Mouse (Mus musculus): ENCODE measurements at regions not wholly inside any gene's neighbourhood (a gene's known extent, or its start where the extent isn't known, plus 50 kb on each side); places are given as distances from the start of the nearest gene placed in this dataset.

- Histone ChIP-seq H3K4me1 (replicated peaks) (peaks cover 3% of the 10 kb centered on the region; the same call in 1 of the 2 replicates), H3K9me3 (no peaks in the 10 kb centered on the region), H3K36me3 (no peaks in the 10 kb centered on the region), H3K4me3 (no peak overlapping the region), H3K4me2 (no peak overlapping the region), H3K9ac (no peak overlapping the region), H3K27ac (replicated peaks) (no peak overlapping the region), H3K27me3 (0 out of 2 replicates have a peak, but pooled peaks cover 3% of the 10 kb centered on the region)
- 73% methylated on average over 9 of the region's 9 CpGs for WGBS
- ATAC-seq (ENCODE audit: low FRiP score, low read depth), result no peak
Measured at GRCm38 (mm10) chr6:99892204-99892603, 166.0 kb upstream of the Prok2 start.

DNA sequence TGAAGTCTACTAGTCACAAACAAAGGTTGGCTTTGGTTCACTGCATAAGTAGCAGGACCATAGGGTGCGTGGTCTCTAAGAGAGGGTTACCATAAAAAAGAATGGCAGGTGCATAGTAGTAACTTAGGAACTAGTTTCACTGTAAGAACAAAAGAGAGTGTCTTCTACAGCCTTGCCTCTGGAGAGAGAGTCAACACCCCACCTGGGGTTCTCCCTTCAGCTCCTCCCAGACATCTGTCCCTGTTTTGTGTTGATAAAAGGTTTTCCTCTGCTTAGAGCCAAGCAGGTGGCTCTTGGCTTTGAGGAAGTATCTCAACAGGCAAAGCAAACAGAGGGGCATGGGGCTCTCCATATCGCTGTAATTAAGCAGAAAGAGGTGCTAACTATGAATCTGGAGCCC is 165.6 kb upstream of the Prok2 start:
- Histone ChIP-seq H3K27ac (replicated peaks) (no peak overlapping the region), H3K9ac (no peak overlapping the region), H3K36me3 (no peaks in the 10 kb centered on the region), H3K4me3 (no peak overlapping the region), H3K27me3 (no peaks in the 10 kb centered on the region), H3K4me2 (no peak overlapping the region), H3K9me3 (no peaks in the 10 kb centered on the region), H3K4me1 (replicated peaks) (peaks cover 3% of the 10 kb centered on the region; the same call in 1 of the 2 replicates)
- no peak for ATAC-seq (ENCODE audit: low FRiP score, low read depth)
- 58% methylated on average over 2 of the region's 2 CpGs for WGBS

GRCm38 (mm10) chr6:99890805-99891204 is 164.6 kb upstream of the Prok2 start:
- H3K27ac ChIP-seq (replicated peaks), result no peak overlapping the region
- 87% methylated on average over 5 of the region's 5 CpGs for WGBS
- ATAC-seq (ENCODE audit: low FRiP score, low read depth), result no peak
- H3K4me1 ChIP-seq (replicated peaks), result peaks cover 3% of the 10 kb centered on the region; the same call in 1 of the 2 replicates
- no peaks in the 10 kb centered on the region for H3K27me3 ChIP-seq
- H3K4me2 ChIP-seq, result no peak overlapping the region
- no peak overlapping the region for H3K9ac ChIP-seq
- H3K9me3 ChIP-seq, result no peaks in the 10 kb centered on the region
- H3K36me3 ChIP-seq, result no peaks in the 10 kb centered on the region
- no peak overlapping the region for H3K4me3 ChIP-seq

GRCm38 (mm10) chr6:99889055-99889454 is 162.9 kb upstream of the Prok2 start:
- no peak overlapping the region for H3K9ac ChIP-seq
- no peak for ATAC-seq (ENCODE audit: low FRiP score, low read depth)

GRCm38 (mm10) chr6:99887904-99888303 is 161.7 kb upstream of the Prok2 start:
- H3K9me3 ChIP-seq, result no peaks in the 10 kb centered on the region
- H3K4me1 ChIP-seq (replicated peaks), result peaks cover 17% of the 10 kb centered on the region; the same call in 1 of the 2 replicates
- H3K27me3 ChIP-seq, result no peaks in the 10 kb centered on the region
- no peaks in the 10 kb centered on the region for H3K36me3 ChIP-seq
- no peak overlapping the region for H3K9ac ChIP-seq
- no peak for ATAC-seq (ENCODE audit: low FRiP score, low read depth)
- H3K4me2 ChIP-seq, result no peak overlapping the region
- WGBS, result 70% methylated on average over 8 of the region's 8 CpGs
- no peak overlapping the region for H3K27ac ChIP-seq (replicated peaks)
- no peak overlapping the region for H3K4me3 ChIP-seq

More at GRCm38 (mm10) chr6:99889055-99889454, 162.9 kb upstream of the Prok2 start:
- H3K4me1 ChIP-seq (replicated peaks), result peaks cover 11% of the 10 kb centered on the region; the same call in 1 of the 2 replicates
- no peaks in the 10 kb centered on the region for H3K9me3 ChIP-seq
- no peak overlapping the region for H3K4me3 ChIP-seq
- no peaks in the 10 kb centered on the region for H3K27me3 ChIP-seq
- WGBS, result 35% methylated on average over 9 of the region's 9 CpGs
- no peak overlapping the region for H3K4me2 ChIP-seq
- no peak overlapping the region for H3K27ac ChIP-seq (replicated peaks)
- H3K36me3 ChIP-seq, result no peaks in the 10 kb centered on the region

DNA sequence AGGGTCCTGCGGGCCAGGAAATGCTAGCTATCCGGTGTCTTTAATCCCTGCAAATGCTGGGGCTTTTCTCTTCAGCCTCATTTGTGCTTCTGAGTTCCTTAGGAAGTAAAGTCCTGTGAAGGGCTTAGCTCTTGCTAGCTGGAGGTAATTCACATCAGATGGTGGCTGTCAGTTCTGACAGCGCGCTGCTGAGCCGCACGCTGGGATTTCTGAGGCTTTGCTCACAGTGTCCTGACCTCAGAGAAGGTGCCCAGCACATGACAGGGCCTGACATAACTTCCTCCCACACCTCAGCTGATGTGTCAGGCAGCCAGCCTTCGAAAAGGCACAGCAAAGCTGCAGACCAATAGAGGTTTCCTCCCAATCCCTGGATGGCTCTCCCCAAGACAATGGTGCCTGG is 158.6 kb upstream of the Prok2 start:
- no peak overlapping the region for H3K9ac ChIP-seq
- H3K9me3 ChIP-seq, result no peaks in the 10 kb centered on the region
- no peaks in the 10 kb centered on the region for H3K27me3 ChIP-seq
- H3K4me3 ChIP-seq, result no peak overlapping the region
- peaks cover 17% of the 10 kb centered on the region; the same call in 1 of the 2 replicates for H3K4me1 ChIP-seq (replicated peaks)
- no peak for ATAC-seq (ENCODE audit: low FRiP score, low read depth)
- no peak overlapping the region for H3K4me2 ChIP-seq
- no peaks in the 10 kb centered on the region for H3K36me3 ChIP-seq
- H3K27ac ChIP-seq (replicated peaks), result no peak overlapping the region
- 23% methylated on average over 7 of the region's 7 CpGs for whole genome bisulfite sequencing

- no peak for ATAC-seq (ENCODE audit: low FRiP score, low read depth)
- Histone ChIP-seq H3K36me3 (no peaks in the 10 kb centered on the region), H3K4me2 (no peak overlapping the region), H3K9me3 (no peaks in the 10 kb centered on the region), H3K27me3 (no peaks in the 10 kb centered on the region), H3K9ac (no peak overlapping the region), H3K4me3 (no peak overlapping the region), H3K4me1 (replicated peaks) (peaks cover 16% of the 10 kb centered on the region; the same call in 1 of the 2 replicates), H3K27ac (replicated peaks) (no peak overlapping the region)
- 80% methylated on average over 3 of the region's 3 CpGs for WGBS
Measured at GRCm38 (mm10) chr6:99884054-99884453, 157.9 kb upstream of the Prok2 start.

DNA sequence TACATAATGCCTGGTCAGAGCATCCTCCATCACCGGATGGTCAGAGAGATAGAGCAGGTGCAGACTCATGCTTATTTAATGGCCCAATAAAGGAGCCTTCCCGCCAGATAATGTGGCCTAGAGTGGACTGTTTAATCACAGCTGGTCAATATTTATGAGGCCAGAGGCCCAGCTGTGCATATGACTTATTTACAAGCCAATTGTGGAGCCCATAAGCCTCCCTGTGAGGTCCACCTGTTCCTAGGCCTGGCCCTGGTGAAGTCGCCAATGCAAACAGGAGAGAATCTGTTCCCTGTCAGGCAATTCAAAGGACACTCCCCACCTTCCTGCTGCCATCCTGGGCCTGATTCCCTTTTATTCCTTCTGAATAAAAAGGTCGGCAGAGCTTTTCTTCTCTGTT is 155.4 kb upstream of the Prok2 start:
- WGBS, result 36% methylated on average over 4 of the region's 4 CpGs
- H3K27ac ChIP-seq (replicated peaks), result no peak overlapping the region
- H3K9ac ChIP-seq, result no peak overlapping the region
- H3K4me1 ChIP-seq (replicated peaks), result 0 out of 2 replicates have a peak, but pooled peaks cover 14% of the 10 kb centered on the region
- no peak overlapping the region for H3K4me2 ChIP-seq
- H3K4me3 ChIP-seq, result no peak overlapping the region
- ATAC-seq (ENCODE audit: low FRiP score, low read depth), result no peak
- no peaks in the 10 kb centered on the region for H3K36me3 ChIP-seq
- H3K27me3 ChIP-seq, result no peaks in the 10 kb centered on the region
- H3K9me3 ChIP-seq, result no peaks in the 10 kb centered on the region

GRCm38 (mm10) chr6:99874852-99875251 is 148.7 kb upstream of the Prok2 start:
- H3K27ac ChIP-seq (replicated peaks), result no peak overlapping the region
- no peaks in the 10 kb centered on the region for H3K9me3 ChIP-seq
- 84% methylated on average over 4 of the region's 4 CpGs for WGBS
- H3K4me3 ChIP-seq, result no peak overlapping the region
- no peak overlapping the region for H3K4me2 ChIP-seq
- no peak overlapping the region for H3K9ac ChIP-seq
- no peak for ATAC-seq (ENCODE audit: low FRiP score, low read depth)
- H3K27me3 ChIP-seq, result no peaks in the 10 kb centered on the region
- H3K4me1 ChIP-seq (replicated peaks), result no peaks in the 10 kb centered on the region
- no peaks in the 10 kb centered on the region for H3K36me3 ChIP-seq

GRCm38 (mm10) chr6:99874029-99874428 is 147.8 kb upstream of the Prok2 start:
- H3K27me3 ChIP-seq, result no peaks in the 10 kb centered on the region
- no peaks in the 10 kb centered on the region for H3K36me3 ChIP-seq
- no peaks in the 10 kb centered on the region for H3K4me1 ChIP-seq (replicated peaks)
- no peak for ATAC-seq (ENCODE audit: low FRiP score, low read depth)
- no peaks in the 10 kb centered on the region for H3K9me3 ChIP-seq
- no peak overlapping the region for H3K9ac ChIP-seq
- no peak overlapping the region for H3K4me3 ChIP-seq
- no peak overlapping the region for H3K27ac ChIP-seq (replicated peaks)
- no peak overlapping the region for H3K4me2 ChIP-seq
- 86% methylated on average over 4 of the region's 4 CpGs for WGBS

DNA sequence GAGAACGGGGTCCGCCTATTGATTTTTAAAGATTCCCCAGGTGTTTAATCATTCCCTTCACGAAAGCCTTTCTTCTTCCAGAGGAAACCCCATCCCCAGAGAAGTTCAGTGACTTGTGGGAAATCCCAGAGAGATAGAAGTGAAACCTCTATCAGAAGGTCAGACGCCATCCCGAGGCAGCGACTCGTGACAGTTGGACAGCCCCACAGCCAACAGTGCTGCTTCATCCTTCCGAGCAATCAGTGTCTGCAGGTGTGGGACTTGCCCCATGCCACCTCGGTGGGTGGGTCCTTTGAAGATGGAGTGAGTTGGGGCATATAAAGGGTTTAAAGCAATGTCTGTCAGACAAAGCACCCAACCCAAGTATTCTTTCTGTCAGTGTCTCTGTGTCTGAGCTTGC is 139.9 kb upstream of the Prok2 start:
- Histone ChIP-seq H3K9me3 (no peaks in the 10 kb centered on the region), H3K9ac (no peak overlapping the region), H3K4me1 (replicated peaks) (peaks cover 23% of the 10 kb centered on the region), H3K27me3 (no peaks in the 10 kb centered on the region), H3K4me3 (no peak overlapping the region), H3K27ac (replicated peaks) (no peak overlapping the region), H3K4me2 (no peak overlapping the region), H3K36me3 (no peaks in the 10 kb centered on the region)
- no peak for ATAC-seq (ENCODE audit: low FRiP score, low read depth)
- WGBS, result 78% methylated on average over 9 of the region's 9 CpGs

- no peaks in the 10 kb centered on the region for H3K36me3 ChIP-seq
- peaks cover 23% of the 10 kb centered on the region for H3K4me1 ChIP-seq (replicated peaks)
- H3K9ac ChIP-seq, result no peak overlapping the region
- H3K27ac ChIP-seq (replicated peaks), result no peak overlapping the region
- ATAC-seq (ENCODE audit: low FRiP score, low read depth), result peak; percentile 60
- 46% methylated on average over 3 of the region's 3 CpGs for WGBS
- no peaks in the 10 kb centered on the region for H3K27me3 ChIP-seq
- H3K4me3 ChIP-seq, result no peak overlapping the region
- no peak overlapping the region for H3K4me2 ChIP-seq
- no peaks in the 10 kb centered on the region for H3K9me3 ChIP-seq
Measured at GRCm38 (mm10) chr6:99864949-99865348, 138.8 kb upstream of the Prok2 start.

- Histone ChIP-seq H3K27me3 (no peaks in the 10 kb centered on the region), H3K4me3 (no peak overlapping the region), H3K36me3 (no peaks in the 10 kb centered on the region), H3K4me2 (no peak overlapping the region), H3K9ac (no peak overlapping the region), H3K4me1 (replicated peaks) (peaks cover 23% of the 10 kb centered on the region), H3K9me3 (no peaks in the 10 kb centered on the region), H3K27ac (replicated peaks) (no peak overlapping the region)
- peak; percentile 31; the same call in 1 of the 2 replicates for ATAC-seq (ENCODE audit: low FRiP score, low read depth)
- 37% methylated on average over 9 of the region's 9 CpGs for WGBS
Measured at GRCm38 (mm10) chr6:99863418-99863817, 137.2 kb upstream of the Prok2 start.
